Mouse (Mus musculus): ENCODE results near the gene Rela.

DNA sequence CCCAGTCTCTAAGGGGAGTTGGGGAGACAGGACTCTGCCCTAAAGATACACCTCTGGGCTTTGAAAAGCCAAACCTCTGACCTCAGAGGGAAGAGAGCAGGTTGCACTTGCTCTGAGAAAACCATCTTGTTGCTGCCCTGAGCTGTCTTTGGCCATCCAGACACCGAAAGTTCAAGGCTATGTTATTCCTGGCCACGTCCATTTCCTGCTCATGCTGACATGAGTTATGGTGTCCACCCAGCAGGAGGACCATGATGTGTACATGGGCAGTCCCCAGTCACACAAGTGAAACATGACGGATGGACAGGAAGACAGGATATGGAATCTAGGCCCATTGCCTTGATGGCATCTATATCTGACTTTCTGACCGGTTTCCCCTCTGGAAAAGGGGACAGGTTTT, 43.1 kb downstream of the Rela start:
- no peak for TF ChIP-seq CTCF (IDR thresholded peaks at IDR 0.05; ENCODE audit: low read depth)
- no peak for TF ChIP-seq EP300 (optimal IDR thresholded peaks at IDR 0.05)

Measured in stomach, postnatal 0 days (tissue).